Mouse (Mus musculus) heart, postnatal 25 days (tissue): Measurements from ENCODE around the gene Gtsf2. TPM values are rescaled to one million over a fixed set of nuclear protein-coding genes. Genes with fewer than 3 reads are reported as not detected.
"Not testable (repeated sequence)": the region's sequence is repeated elsewhere in the genome, so short reads cannot be mapped to it uniquely, and the experiment has no call there.

Source experiments
- DNase-seq: peaks from one replicate; pipeline ENCODE4 v3.0.0; 2022; ENCODE audit warnings: low spot score
- intact Hi-C: fragments of 180-260 bp; cut with DNase I; formaldehyde crosslinking; loops from one replicate; pipeline ENCODE4 v1.15.1; 2025
- total RNA-seq, 2 experiments: library from RNA; stranded (reverse); gene quantifications; 2 replicates each; pipeline ENCODE4 v1.2.3; 2021

The Gtsf2 gene
- not detected for total RNA-seq

DNA sequence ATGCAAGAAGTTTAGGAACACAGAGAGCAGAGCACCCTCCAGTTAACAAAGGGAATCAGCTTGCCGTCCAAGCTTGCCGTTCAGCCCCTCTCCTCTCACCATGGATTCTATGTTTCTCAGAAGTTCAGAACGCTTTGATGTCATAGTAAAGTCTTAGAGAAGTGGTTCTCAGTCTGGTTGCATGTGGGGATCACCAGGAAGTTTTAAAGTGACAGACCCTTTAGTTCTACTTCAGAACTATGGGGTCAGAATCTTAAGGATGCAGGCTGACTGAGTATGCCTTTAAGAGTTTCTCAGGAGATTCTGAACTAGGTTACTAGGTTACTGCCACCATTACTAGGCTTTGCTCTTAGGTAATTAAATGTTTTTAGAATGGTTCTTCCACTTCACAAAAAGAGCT, at the start of gene Gtsf2:
Gene Gtsf2, minus strand, starts transcription at position 101 of the 400 bp plus-strand sequence.
- no peak for DNase-seq

DNA sequence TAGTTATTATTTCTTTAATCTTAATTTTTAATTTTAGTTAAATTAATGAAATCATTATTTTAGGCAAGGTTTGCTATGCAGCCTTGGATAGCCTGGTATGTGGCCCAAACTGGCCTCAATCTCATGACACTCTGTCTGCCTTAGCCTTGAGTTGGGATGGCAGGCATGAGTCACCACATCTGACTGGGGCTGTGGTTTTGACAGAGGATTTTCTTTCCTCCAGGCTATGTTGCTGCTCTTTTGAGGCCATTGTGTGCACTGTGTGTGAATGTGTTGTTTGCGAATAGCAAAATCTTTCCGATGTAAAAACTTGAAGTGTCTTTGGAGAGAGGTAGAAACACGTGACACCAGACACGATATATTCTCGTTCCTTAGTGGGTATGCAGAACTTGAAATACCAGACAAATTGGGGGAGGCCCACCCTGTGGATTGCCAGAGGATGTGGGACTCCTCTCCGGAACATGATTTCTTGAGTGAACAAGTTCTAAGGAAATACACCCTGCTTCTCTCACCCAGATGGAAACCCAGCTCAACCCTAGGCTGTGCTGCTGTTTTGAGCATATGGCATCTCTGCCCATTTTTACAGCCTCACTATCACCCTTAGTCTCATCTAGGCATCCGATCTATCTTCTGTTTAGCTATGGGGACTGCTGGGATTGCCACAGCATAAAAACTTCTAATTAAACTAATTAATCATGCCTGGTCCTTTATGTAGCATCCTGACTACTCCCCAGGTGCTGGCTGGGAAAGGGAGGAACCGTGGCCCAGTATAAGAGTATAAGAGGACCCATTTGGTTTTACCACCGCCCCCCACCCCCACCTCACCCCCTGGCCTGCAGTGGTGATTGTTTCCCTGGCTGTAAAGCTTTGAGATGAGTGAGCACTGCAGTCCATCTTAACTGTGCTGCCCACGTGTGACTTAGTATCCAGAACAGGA, 48.2 kb upstream of the Gtsf2 start:
- no peak for DNase-seq
- intact Hi-C loops = no loop called here

More for the DNA sequence above, at the start of gene Gtsf2:
- intact Hi-C loops = no loop called here

- intact Hi-C loops = no loop called here
- no peak for DNase-seq
Measured at GRCm38 (mm10) chr15:103488336-103488735, 40.1 kb upstream of the Gtsf2 start.

GRCm38 (mm10) chr15:103486658-103487057, 38.4 kb upstream of the Gtsf2 start:
- intact Hi-C loops = no loop called here
- DNase-seq = no peak

- intact Hi-C loops = no loop called here
- no peak for DNase-seq
Measured at GRCm38 (mm10) chr15:103485106-103485505, 36.8 kb upstream of the Gtsf2 start.

- no peak for DNase-seq
- intact Hi-C loops = no loop called here
Measured at GRCm38 (mm10) chr15:103484490-103484889, 36.2 kb upstream of the Gtsf2 start.

GRCm38 (mm10) chr15:103482488-103482887, 34.2 kb upstream of the Gtsf2 start:
- intact Hi-C loops = no loop called here
- no peak for DNase-seq

DNA sequence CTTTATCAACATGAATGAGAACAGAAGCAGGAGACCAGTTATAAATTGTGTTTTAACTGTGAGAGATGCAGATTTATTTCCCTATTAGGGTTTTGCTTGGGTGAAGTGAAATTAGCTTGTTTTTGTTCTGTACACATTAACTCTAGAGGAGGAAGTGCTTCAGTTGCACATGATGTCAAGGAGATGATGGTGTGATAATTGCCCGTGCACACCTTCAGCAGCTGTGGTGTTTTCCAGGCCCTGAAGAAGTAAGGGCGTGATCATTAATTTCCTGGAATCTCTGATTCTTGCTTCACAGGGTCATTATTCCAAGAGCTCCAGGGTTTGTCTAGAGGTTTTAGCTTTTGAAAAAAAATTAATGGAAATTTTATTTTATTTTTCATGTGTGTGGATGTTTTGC, 31.9 kb upstream of the Gtsf2 start:
- no peak for DNase-seq
- intact Hi-C loops = no loop called here

GRCm38 (mm10) chr15:103479080-103479606, 30.9 kb upstream of the Gtsf2 start:
- DNase-seq = no peak
- intact Hi-C loops = no loop called here

GRCm38 (mm10) chr15:103473769-103474168, 25.5 kb upstream of the Gtsf2 start:
- DNase-seq = no peak
- intact Hi-C loops = no loop called here

DNA sequence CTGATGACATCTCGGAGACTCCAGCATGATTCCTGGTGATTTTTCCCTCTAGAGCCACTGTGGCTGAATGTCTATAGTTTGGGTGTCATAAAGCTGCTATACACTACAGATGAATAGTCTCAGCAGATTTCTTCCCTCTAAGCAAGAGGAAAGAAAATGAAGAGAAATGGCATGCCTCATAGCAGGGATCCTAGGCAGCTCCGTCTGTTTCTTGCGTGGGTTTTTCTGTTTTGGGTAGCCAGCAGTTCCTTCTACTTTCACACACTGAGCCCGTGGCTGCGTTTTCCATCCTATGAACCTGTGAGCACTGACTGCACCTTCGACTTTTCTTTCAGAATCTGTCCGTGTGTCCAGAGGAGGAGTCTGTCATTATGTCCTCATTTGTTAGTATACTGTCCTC, 24.9 kb upstream of the Gtsf2 start:
- no peak for DNase-seq
- intact Hi-C loops = no loop called here

DNA sequence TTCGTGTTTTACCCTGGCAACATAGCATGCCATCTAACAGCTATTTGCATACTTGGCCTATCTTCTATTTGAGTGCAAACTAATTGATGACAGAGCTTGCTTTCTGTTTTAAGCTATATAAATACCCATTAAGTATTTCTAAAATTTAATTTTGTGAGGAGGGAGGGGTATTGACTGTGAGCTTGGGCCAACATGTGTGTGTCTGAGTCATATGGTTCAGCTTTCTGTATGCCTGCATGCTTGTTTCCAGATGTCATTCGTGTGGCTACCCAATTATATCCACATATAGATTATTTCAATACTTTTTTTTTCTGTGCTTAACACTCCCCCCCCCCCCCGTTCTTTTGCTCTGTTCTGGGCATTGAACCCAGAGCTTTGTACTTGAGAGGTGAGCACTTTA, 24.0 kb upstream of the Gtsf2 start:
- intact Hi-C loops = no loop called here

GRCm38 (mm10) chr15:103471488-103472194, 23.4 kb upstream of the Gtsf2 start:
- DNase-seq = no peak
- intact Hi-C loops = no loop called here

More for the DNA sequence above, 24.0 kb upstream of the Gtsf2 start:
- no peak for DNase-seq

DNA sequence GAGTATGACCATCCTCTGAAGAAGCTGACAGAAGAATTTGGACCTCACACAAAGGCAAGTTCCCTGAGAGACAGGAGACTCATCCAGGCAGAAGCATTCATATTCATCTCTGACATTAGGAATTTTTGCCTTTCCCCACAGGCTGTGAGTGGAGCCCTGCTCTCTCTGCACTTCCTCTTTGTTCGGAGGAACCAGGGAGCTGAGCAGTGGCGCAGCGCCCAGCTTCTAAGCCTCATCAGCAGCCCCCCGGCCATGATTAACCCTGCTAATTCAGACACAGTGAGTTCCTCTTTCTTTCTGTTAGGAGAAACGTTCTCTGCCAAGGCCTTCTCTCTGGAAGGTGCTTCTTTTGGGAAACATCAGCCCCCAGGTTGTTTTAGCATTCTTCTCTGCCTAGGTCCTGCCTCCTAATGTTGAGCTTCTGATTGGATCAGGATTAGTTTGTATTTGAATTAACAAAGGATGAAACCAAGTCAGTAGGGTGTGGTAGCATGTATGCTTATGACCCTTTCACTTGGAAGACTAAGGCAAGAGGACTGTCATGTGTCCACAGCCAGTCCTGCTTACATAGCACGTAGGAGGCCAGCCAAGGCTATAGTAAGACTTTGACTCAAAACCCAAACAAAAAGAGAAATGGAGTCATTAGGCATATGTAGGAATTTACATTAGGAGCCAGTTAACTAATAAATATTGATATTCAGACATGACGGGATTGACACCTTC, 14.4 kb upstream of the Gtsf2 start:
- peak; percentile 12 for DNase-seq
- intact Hi-C loops = no loop called here

DNA sequence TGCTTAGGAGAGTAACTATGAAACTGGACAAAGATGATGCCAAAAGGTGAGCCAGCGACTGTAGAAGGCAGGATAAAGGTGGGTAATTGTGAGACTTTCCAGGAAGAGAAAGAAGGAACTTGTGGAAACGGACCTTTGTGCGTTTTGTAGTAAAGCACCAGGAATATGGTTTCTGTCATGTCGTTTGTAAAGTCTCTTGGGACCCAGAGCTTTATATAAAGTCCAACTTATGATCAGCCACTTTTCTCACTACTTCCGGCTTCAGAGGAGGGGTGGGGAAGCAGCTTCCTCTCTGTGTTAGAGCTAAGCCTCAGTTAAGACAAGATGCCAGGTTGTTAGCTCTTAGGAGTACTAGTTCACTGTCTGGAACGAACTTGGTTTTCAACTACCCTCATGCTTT, 6.2 kb upstream of the Gtsf2 start:
- intact Hi-C loops = no loop called here
- no peak for DNase-seq

DNA sequence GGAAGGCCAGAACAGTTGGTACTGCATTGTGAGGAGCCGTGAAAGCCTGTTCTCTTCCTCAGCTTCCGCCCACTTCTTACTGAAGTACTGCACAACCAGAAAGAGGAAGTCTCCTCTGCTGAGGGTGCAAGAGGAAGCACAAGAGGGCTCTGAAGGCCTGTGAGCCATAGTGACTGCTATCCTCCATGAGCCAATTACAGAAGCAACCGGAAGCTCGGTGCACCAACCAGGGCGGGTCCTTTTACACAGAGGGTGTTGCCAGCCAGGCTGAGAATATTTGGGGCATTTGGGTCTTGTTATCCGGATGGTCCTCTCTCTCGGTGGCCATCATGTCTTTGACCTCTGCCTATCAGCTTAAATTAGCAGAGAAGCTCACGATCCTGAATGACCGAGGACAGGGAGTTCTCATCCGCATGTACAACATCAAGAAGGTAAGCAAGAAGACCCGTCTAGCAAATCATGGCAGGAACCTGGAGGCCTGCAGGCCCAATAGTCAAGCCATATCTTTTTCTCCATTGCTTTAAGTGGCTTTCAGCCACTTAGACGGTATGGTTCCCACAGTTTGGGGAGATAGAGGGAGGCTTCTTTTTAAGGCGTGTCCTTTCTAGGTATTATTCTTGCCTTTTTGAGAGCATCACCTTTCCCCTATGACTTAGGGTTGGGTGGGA, 5.4 kb upstream of the Gtsf2 start, which contains the start of gene Nckap1l:
Gene Nckap1l, plus strand, starts transcription at position 244 of the 668 bp plus-strand sequence.
- DNase-seq = peak; percentile 36
- intact Hi-C loops = no loop called here

GRCm38 (mm10) chr15:103445966-103446365, 2.3 kb downstream of the Gtsf2 start:
- DNase-seq, intact Hi-C loops: not testable (repeated sequence)

DNA sequence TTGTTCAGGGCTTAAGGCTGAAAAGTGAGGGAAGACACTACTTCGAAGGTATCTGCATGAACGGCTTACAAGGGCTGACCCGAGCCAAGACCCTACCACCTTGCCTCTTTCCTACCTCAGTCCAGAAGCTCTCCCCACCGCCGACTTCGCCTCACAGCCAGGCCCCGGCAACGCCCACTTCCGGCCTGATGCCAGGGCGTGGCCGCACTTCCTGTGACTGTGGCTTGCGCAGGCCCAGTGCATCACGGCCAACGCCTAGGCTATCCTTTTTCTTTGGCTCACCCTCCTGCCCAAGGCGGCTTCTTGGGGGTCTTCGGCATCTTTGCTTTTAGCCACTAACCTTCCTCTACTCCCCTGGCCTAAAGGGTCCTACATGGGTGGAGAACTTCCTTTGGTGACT, 18.0 kb downstream of the Gtsf2 start, which contains the start of gene Gtsf1:
Gene Gtsf1, minus strand, starts transcription at position 230 of the 400 bp plus-strand sequence.
- DNase-seq = no peak
- intact Hi-C loops = no loop called here

DNA sequence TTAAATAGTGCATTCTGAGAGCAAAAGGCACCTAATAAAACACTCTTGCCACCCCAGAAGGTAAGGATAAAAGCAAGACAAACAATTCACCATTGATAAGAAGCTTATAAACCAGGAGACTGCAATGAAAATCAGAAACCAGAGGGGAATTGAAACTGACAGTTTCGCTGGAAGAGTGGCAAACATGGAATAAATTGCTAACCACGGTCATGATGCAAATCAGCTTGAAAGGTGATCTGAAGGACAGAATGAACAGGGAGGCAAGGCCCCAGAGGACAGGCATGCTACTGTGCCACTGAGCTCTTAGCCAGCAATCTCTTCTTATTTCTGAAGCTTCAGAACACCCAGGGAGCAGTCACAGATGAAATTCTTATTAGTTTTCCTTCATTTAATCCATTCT, 21.3 kb downstream of the Gtsf2 start:
- intact Hi-C loops = no loop called here
- DNase-seq = no peak
